Mouse (Mus musculus): ENCODE measurements around the gene Mob3b.

The Mob3b gene

DNA sequence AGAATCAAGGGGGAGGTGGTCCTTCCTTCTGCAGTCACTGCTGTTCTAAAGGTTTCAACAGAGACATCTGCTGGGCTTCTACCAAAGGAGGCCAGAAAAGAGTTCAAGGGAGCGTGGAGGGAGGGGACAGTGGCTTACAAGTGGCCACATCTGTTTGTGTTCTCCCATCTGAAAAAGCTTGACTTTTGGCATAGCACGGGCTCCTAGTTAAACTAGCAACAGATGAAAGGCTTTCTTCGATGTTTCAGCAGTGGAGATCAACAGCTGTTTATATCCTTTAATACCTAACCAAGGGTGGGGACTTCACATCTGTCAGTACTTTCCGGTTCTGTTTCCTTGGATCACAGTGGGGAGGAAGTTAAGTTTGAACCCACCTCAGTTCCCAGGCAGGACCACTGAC is 88.5 kb downstream of the Mob3b start:
- no peak for DNase-seq (ENCODE audit: extremely low read depth, low read depth, low spot score)

DNA sequence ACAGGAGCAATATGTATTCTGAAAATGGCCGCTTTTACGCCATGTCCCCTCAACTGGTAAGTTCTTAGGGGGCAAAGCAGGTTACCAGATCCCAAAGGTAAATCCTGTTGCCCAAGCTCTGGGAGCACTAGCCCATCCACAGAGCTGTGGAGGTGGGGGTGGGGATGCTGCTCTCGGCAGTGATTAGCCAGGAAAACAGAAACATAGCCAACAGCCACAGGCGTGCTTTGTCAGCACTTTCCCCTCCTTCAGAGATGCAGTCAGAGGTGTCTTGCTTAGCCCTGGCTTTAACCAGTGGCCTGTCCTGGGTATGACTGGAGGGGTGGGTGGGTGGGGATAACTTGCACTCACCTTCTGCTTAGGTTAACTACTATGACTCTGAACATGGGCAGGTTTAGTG is 91.1 kb downstream of the Mob3b start:
- no peak for DNase-seq (ENCODE audit: extremely low read depth, low read depth, low spot score)

DNA sequence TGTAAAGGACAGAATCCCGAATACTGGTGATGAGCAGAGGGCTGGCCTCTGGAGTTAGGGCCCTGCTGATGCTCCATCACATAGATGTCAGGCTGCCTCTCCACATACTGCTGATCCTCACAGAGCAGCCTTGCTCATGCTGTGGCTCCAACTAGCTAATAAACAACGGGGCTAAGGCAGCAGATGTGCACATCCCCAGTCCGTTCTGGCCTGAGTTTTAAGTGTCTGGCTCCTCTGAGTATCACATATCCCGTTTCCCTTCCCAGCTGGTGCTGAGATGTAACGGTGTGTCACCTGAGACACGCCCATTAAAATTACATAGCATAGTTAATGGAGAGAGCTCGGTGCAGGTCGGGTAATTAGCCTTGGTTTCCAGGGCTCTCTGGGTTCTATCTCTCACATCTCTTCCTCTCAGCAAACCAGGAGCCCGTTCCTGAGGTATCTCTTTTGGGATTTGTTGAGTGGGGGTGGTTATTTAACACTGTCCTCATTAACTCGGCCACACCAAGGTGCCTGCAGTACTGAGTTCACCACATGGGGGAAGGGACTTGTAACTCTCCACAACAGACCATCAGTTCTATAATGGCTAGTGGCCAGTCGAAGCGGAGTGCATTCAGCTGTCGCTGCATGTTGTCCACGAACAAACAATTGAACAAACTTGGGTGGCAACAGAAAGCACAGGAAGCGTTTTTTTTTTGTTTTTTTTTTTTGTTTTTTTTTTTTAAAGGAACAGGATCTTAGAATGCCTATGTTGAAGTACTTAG is 92.0 kb downstream of the Mob3b start:
- DNase-seq (ENCODE audit: extremely low read depth, low read depth, low spot score): no peak

DNA sequence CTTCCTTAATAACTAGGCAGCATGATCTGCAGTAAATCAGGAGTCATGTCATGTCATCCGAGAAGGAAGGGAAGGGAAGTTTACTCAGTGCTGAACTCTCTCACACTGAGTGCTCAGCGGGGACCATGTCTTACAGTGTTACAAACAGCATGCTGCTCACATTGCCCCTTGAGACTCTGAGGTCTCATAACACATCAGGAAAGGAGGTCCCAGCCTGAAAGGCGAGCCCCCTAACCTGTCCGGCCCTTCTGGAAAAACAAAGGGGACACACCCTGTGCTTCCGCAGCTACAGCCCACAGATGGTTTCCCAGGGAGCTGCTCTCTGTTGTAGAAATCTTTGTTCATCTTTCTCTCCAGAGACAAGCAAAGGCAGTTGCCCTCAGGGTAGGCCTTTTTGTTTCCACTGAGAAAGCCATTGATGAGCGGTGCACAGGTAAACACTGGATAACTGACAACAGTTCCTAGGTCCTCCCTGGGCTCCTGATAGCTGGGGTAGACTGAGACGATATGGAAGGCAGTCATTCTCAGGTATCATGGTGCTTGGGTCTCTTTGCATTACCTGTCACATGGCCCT is 94.1 kb downstream of the Mob3b start:
- no peak for DNase-seq (ENCODE audit: extremely low read depth, low read depth, low spot score)

GRCm38 (mm10) chr4:35060964-35061363 is 96.3 kb downstream of the Mob3b start:
- DNase-seq (ENCODE audit: extremely low read depth, low read depth, low spot score): no peak

DNA sequence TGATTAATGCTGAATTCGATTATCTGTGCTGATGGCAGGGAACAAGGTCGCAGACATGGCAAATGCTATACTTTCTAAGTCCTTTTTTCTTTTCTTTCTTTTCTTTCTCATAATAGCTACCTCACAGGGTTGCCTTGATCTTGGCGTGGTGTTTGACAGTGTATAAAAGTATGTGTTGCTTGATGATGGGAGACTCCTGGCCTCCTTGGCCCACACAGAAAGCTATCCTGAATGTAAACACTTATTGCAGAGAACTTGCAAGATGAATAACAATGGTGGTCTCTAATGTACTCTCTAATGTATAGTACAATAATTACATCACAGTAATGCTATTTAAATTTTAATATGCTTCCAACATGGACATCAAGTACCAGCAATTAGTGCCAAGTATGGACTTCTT is 96.9 kb downstream of the Mob3b start:
- no peak for DNase-seq (ENCODE audit: extremely low read depth, low read depth, low spot score)

DNA sequence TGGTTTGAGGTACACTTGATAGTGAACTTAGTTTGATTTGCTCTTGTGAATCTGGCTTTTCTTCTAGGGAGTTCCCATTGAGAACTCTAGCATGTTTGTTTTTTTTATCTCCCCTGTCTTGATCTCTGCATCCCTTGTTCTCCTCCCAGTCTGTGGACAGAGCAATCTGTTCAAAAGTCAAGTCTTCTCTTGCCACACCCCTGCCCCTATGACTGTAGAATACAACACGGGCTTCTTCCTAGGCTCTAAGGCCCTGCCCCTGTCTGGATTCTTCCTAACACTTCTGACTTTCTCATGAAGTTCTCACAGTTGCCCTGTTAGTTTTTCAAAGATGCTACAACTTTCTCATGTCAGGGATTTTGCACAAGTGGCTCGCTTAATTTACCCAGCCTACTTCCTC is 102.9 kb downstream of the Mob3b start:
- no peak for DNase-seq (ENCODE audit: extremely low read depth, low read depth, low spot score)

DNA sequence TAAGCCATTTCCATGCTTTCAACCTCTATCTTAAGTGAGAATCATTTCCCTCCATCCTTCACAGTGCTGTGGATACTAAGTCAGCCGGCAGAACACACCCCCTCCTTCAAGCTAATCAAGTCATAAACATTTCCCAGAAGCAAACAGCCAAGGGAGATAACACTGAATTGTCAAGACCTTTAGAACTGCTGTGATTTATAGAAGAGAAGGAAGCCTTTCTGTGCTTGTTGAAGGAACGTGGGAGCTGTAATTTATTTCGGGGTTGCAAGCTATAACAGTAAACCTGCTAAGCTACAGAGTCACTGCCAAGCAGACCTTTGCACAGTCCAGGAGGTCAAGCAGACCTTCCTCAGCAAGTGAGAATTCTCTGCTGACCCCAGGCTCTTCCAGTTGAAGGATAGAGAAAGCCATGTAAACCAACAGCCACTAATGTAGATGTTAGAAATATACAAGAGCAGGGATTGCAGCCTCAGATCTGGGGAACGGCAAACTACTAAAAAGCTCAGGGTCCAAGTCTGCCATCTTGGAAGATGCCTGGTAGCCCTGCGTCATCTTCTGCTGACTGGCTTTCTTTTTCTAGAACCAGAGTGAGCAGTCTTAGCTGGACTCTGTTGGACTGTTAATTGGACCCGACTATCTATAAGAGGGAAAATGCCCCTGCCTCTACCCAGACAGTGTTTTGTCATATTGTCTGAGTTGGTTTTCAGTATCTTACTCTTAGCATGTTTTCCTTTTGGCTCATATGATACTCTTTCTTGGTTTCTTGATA is 104.9 kb downstream of the Mob3b start:
- no peak for DNase-seq (ENCODE audit: extremely low read depth, low read depth, low spot score)

DNA sequence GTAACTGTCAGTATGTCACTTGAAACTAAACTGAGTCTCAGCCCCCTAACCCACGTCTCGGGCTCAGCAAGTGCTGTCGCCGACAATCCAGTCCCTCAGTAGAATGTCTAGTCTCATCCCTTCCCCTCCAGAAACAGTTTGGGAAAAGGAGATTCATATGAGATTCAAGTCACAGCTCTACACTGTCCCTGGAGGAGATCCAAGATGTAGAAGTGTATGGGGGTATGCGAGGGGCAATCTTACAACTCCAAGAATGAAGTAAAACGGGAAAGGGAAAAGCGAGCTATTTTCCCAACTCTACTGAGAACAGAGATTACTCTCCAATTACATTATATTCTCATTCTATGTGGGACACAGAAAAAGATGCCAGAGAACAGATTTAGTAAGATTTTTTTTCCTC is 106.1 kb downstream of the Mob3b start:
- DNase-seq (ENCODE audit: extremely low read depth, low read depth, low spot score): no peak

DNA sequence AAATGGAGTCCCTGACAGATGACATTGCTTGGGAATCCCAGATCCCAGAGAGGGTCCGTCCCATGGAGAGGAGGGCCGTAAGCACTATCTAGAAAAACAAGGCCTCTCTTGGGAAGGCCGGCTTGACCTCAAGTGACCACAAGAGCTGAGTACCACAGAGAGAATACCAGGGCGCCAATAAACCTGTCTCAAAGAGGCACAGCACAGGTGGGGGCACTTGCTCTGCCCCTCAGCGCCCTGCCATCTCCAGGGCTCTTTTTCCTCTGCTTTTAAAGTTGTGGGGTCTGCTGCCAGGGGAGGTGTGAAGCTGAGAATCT is 107.6 kb downstream of the Mob3b start:
- no peak for DNase-seq (ENCODE audit: extremely low read depth, low read depth, low spot score)

GRCm38 (mm10) chr4:35049036-35049741 is 108.1 kb downstream of the Mob3b start:
- no peak for DNase-seq (ENCODE audit: extremely low read depth, low read depth, low spot score)

DNA sequence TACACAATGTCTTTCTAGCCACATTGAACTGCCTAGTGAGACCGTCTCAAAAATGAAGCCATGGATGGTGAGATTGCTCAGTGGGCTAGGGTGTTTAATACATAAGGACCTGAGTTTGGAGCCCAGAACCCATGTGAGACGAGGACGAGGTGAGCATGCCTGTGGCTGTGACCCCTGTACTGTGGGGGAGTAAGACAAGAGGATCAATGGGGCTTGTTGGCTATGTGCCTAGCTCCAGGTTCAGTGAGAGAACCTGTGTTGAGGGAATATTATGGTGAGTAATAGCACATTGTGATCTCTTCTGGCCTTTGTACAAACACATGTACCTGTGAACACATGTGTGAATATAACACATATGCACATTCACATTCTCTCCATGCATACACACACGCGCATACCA is 116.4 kb downstream of the Mob3b start:
- DNase-seq (ENCODE audit: extremely low read depth, low read depth, low spot score): no peak

- DNase-seq (ENCODE audit: extremely low read depth, low read depth, low spot score): no peak
These were observed 117.0 kb downstream of the Mob3b start for GRCm38 (mm10) chr4:35040306-35040705.

DNA sequence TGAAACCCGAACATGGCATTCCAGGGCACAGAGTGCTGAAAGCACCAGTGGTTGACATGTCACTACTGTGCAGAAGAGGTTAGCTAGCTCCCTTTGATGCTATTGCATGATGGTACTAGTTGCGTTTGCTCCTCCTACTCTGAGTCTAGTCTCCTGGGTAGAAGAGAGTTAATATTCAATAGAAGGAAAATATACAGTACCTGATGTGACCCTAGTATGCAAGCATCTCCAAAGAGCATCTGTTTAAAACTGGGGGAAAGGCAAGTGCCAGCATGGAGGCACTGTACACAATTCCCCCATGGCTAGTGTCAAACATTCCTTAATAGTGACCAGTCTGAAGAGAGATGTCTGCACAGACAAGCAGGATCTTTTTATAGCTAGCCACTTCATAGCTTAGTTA is 119.5 kb downstream of the Mob3b start:
- no peak for DNase-seq (ENCODE audit: extremely low read depth, low read depth, low spot score)

- no peak for DNase-seq (ENCODE audit: extremely low read depth, low read depth, low spot score)
These were observed 122.6 kb downstream of the Mob3b start for GRCm38 (mm10) chr4:35034504-35035290.

GRCm38 (mm10) chr4:35032758-35033157 is 124.5 kb downstream of the Mob3b start:
- DNase-seq (ENCODE audit: extremely low read depth, low read depth, low spot score): no peak

- no peak for DNase-seq (ENCODE audit: extremely low read depth, low read depth, low spot score)
These were observed 125.7 kb downstream of the Mob3b start for GRCm38 (mm10) chr4:35031623-35032022.

GRCm38 (mm10) chr4:35031141-35031540 is 126.1 kb downstream of the Mob3b start:
- DNase-seq (ENCODE audit: extremely low read depth, low read depth, low spot score): no peak

- DNase-seq (ENCODE audit: extremely low read depth, low read depth, low spot score): no peak
These were observed 138.9 kb downstream of the Mob3b start for GRCm38 (mm10) chr4:35018416-35018815.

GRCm38 (mm10) chr4:35012401-35013307 is 144.6 kb downstream of the Mob3b start:
- no peak for DNase-seq (ENCODE audit: extremely low read depth, low read depth, low spot score)

All from fat pad, adult 2 months (tissue).